Mouse (Mus musculus): ENCODE data around the gene Bcam. TPM values are rescaled to one million over a fixed set of nuclear protein-coding genes. Genes with fewer than 3 reads are reported as not detected.
A peak's percentile ranks its signal among the peaks of the same experiment; 100 is the strongest.

Bcam gene
- polyA plus RNA-seq, 1 experiment from 2014 or later = 24.6 TPM

GRCm38 (mm10) chr7:19751070-19751383, 19.8 kb downstream of the Bcam start:
- peaks cover 26% of the 10 kb centered on the region for H3K4me1 ChIP-seq (ENCODE audit: control insufficient read depth, insufficient read depth, low read depth, low read length)
- H3K4me3 ChIP-seq (ENCODE audit: low read length) = no peak overlapping the region
- H3K36me3 ChIP-seq (ENCODE audit: control insufficient read depth, insufficient read depth, low read length) = no peaks in the 10 kb centered on the region
- 55% methylated on average over 4 of the region's 4 CpGs for WGBS
- H3K4me2 ChIP-seq (ENCODE audit: low read length) = no peak overlapping the region
- no peaks in the 10 kb centered on the region for H3K9me3 ChIP-seq (ENCODE audit: control insufficient read depth, low read length)
- H3K27ac ChIP-seq (ENCODE audit: low read depth, low read length) = no peak overlapping the region
- no peaks in the 10 kb centered on the region for H3K27me3 ChIP-seq (replicated peaks; ENCODE audit: control insufficient read depth, insufficient read depth, low read length)
- no peak for ATAC-seq
- no peak overlapping the region for H3K9ac ChIP-seq (ENCODE audit: low read depth, low read length)

- Histone ChIP-seq H3K4me1 (ENCODE audit: control insufficient read depth, insufficient read depth, low read depth, low read length) (peaks cover 26% of the 10 kb centered on the region), H3K36me3 (ENCODE audit: control insufficient read depth, insufficient read depth, low read length) (no peaks in the 10 kb centered on the region), H3K9ac (ENCODE audit: low read depth, low read length) (peak within 1 kb of the TSS; percentile 97), H3K27ac (ENCODE audit: low read depth, low read length) (peak within 1 kb of the TSS; percentile 87), H3K4me3 (ENCODE audit: low read length) (peak within 1 kb of the TSS; percentile 88), H3K4me2 (ENCODE audit: low read length) (peak within 1 kb of the TSS; percentile 83), H3K9me3 (ENCODE audit: control insufficient read depth, low read length) (no peaks in the 10 kb centered on the region), H3K27me3 (replicated peaks; ENCODE audit: control insufficient read depth, insufficient read depth, low read length) (no peaks in the 10 kb centered on the region)
- ATAC-seq = peak; percentile 54
- 16% methylated on average over 19 of the region's 19 CpGs for WGBS
Observed at GRCm38 (mm10) chr7:19750217-19751069, 20.4 kb downstream of the Bcam start, which contains the start of gene Nectin2. TSS of gene Nectin2 (minus strand) at chr7:19750483.

- H3K27ac ChIP-seq (ENCODE audit: low read depth, low read length) = peak overlapping the region; percentile 87
- H3K27me3 ChIP-seq (replicated peaks; ENCODE audit: control insufficient read depth, insufficient read depth, low read length) = no peaks in the 10 kb centered on the region
- no peaks in the 10 kb centered on the region for H3K36me3 ChIP-seq (ENCODE audit: control insufficient read depth, insufficient read depth, low read length)
- peak overlapping the region; percentile 88 for H3K4me3 ChIP-seq (ENCODE audit: low read length)
- ATAC-seq = peak; percentile 93
- peaks cover 28% of the 10 kb centered on the region for H3K4me1 ChIP-seq (ENCODE audit: control insufficient read depth, insufficient read depth, low read depth, low read length)
- no peaks in the 10 kb centered on the region for H3K9me3 ChIP-seq (ENCODE audit: control insufficient read depth, low read length)
- H3K4me2 ChIP-seq (ENCODE audit: low read length) = peak overlapping the region; percentile 83
- WGBS = under 1% methylated on average over 46 of the region's 46 CpGs
- peak overlapping the region; percentile 97 for H3K9ac ChIP-seq (ENCODE audit: low read depth, low read length)
Observed at GRCm38 (mm10) chr7:19749389-19750216, 21.2 kb downstream of the Bcam start.

- Histone ChIP-seq H3K9me3 (ENCODE audit: control insufficient read depth, low read length) (no peaks in the 10 kb centered on the region), H3K4me1 (ENCODE audit: control insufficient read depth, insufficient read depth, low read depth, low read length) (peaks cover 30% of the 10 kb centered on the region), H3K36me3 (ENCODE audit: control insufficient read depth, insufficient read depth, low read length) (peaks cover 2% of the 10 kb centered on the region; the same call in 1 of the 2 replicates), H3K4me2 (ENCODE audit: low read length) (peak overlapping the region; percentile 83), H3K27me3 (replicated peaks; ENCODE audit: control insufficient read depth, insufficient read depth, low read length) (no peaks in the 10 kb centered on the region), H3K27ac (ENCODE audit: low read depth, low read length) (peak overlapping the region; percentile 87), H3K4me3 (ENCODE audit: low read length) (peak overlapping the region; percentile 88), H3K9ac (ENCODE audit: low read depth, low read length) (peak overlapping the region; percentile 97)
- ATAC-seq = peak; percentile 19
- WGBS = under 1% methylated on average over 31 of the region's 32 CpGs
Observed at GRCm38 (mm10) chr7:19748219-19749195, 22.3 kb downstream of the Bcam start.

GRCm38 (mm10) chr7:19747420-19748218, 23.2 kb downstream of the Bcam start:
- H3K9ac ChIP-seq (ENCODE audit: low read depth, low read length) = peak overlapping the region; percentile 97
- WGBS = 7% methylated on average over 25 of the region's 25 CpGs
- ATAC-seq = no peak
- peak overlapping the region; percentile 83 for H3K4me2 ChIP-seq (ENCODE audit: low read length)
- H3K9me3 ChIP-seq (ENCODE audit: control insufficient read depth, low read length) = no peaks in the 10 kb centered on the region
- no peak overlapping the region for H3K27ac ChIP-seq (ENCODE audit: low read depth, low read length)
- H3K27me3 ChIP-seq (replicated peaks; ENCODE audit: control insufficient read depth, insufficient read depth, low read length) = no peaks in the 10 kb centered on the region
- peaks cover 30% of the 10 kb centered on the region for H3K4me1 ChIP-seq (ENCODE audit: control insufficient read depth, insufficient read depth, low read depth, low read length)
- peak overlapping the region; percentile 88 for H3K4me3 ChIP-seq (ENCODE audit: low read length)
- peaks cover 2% of the 10 kb centered on the region; the same call in 1 of the 2 replicates for H3K36me3 ChIP-seq (ENCODE audit: control insufficient read depth, insufficient read depth, low read length)

GRCm38 (mm10) chr7:19746426-19747201, 24.2 kb downstream of the Bcam start:
- Histone ChIP-seq H3K27ac (ENCODE audit: low read depth, low read length) (no peak overlapping the region), H3K4me2 (ENCODE audit: low read length) (peak overlapping the region; percentile 83)
- 35% methylated on average over 6 of the region's 6 CpGs for WGBS

GRCm38 (mm10) chr7:19745971-19746370, 24.8 kb downstream of the Bcam start:
- ATAC-seq = no peak
- 79% methylated on average over 9 of the region's 10 CpGs for WGBS
- H3K4me1 ChIP-seq (ENCODE audit: control insufficient read depth, insufficient read depth, low read depth, low read length) = peaks cover 30% of the 10 kb centered on the region

More at GRCm38 (mm10) chr7:19746426-19747201, 24.2 kb downstream of the Bcam start:
- peaks cover 2% of the 10 kb centered on the region; the same call in 1 of the 2 replicates for H3K36me3 ChIP-seq (ENCODE audit: control insufficient read depth, insufficient read depth, low read length)
- H3K27me3 ChIP-seq (replicated peaks; ENCODE audit: control insufficient read depth, insufficient read depth, low read length) = no peaks in the 10 kb centered on the region
- H3K4me3 ChIP-seq (ENCODE audit: low read length) = no peak overlapping the region; the same call in 1 of the 2 replicates
- H3K4me1 ChIP-seq (ENCODE audit: control insufficient read depth, insufficient read depth, low read depth, low read length) = peaks cover 30% of the 10 kb centered on the region
- no peaks in the 10 kb centered on the region for H3K9me3 ChIP-seq (ENCODE audit: control insufficient read depth, low read length)
- no peak for ATAC-seq
- H3K9ac ChIP-seq (ENCODE audit: low read depth, low read length) = peak overlapping the region; percentile 30; the same call in 1 of the 2 replicates

More at GRCm38 (mm10) chr7:19745971-19746370, 24.8 kb downstream of the Bcam start:
- Histone ChIP-seq H3K9ac (ENCODE audit: low read depth, low read length) (no peak overlapping the region), H3K27me3 (replicated peaks; ENCODE audit: control insufficient read depth, insufficient read depth, low read length) (no peaks in the 10 kb centered on the region), H3K4me3 (ENCODE audit: low read length) (no peak overlapping the region), H3K4me2 (ENCODE audit: low read length) (no peak overlapping the region), H3K36me3 (ENCODE audit: control insufficient read depth, insufficient read depth, low read length) (peaks cover 2% of the 10 kb centered on the region; the same call in 1 of the 2 replicates), H3K9me3 (ENCODE audit: control insufficient read depth, low read length) (no peaks in the 10 kb centered on the region), H3K27ac (ENCODE audit: low read depth, low read length) (no peak overlapping the region)

Measured in hindbrain, embryonic 16.5 days (tissue).